Mouse (Mus musculus) cortical plate, adult 2 months (tissue): ENCODE data around the gene 5430419D17Rik.

Experiments used
- CTCF ChIP-seq: fragments of 200-500 bp; IDR thresholded peaks from 2 replicates; pipeline ENCODE4 v1.5.1; 2011; ENCODE audit warnings: mild to moderate bottlenecking, control low read depth, low read length; ENCODE audit not compliant: insufficient read depth; ENCODE audit errors: extremely low read depth
- POLR2A ChIP-seq: fragments of 200-500 bp; IDR thresholded peaks from 2 replicates; pipeline ENCODE4 v1.6.1; 2011; ENCODE audit warnings: mild to moderate bottlenecking, low read length, control low read depth; ENCODE audit not compliant: insufficient read depth; ENCODE audit errors: extremely low read depth

GRCm38 (mm10) chr7:131187047-131187446 lies 12.8 kb downstream of the 5430419D17Rik start:
- TF ChIP-seq POLR2A (no peak), CTCF (no peak)
